Mouse (Mus musculus) gastrocnemius, postnatal 4 days (tissue): ENCODE measurements around the gene Rps15. TPM values are rescaled to one million over a fixed set of nuclear protein-coding genes. Genes with fewer than 3 reads are reported as not detected.
A peak's percentile ranks its signal among the peaks of the same experiment; 100 is the strongest.

Source experiments
- DNase-seq, 2 experiments: peaks; one replicate each; pipeline ENCODE4 v3.0.0; 2021 to 2022; ENCODE audit warnings: low spot score in 2 of 2, mixed read lengths in 2 of 2
- total RNA-seq, 2 experiments: library from RNA; stranded (reverse); gene quantifications; 2 replicates each; pipeline ENCODE4 v1.2.3; 2021

The Rps15 gene
- total RNA-seq, 2 experiments from 2014 or later: 1,165 to 1,300 TPM

DNA sequence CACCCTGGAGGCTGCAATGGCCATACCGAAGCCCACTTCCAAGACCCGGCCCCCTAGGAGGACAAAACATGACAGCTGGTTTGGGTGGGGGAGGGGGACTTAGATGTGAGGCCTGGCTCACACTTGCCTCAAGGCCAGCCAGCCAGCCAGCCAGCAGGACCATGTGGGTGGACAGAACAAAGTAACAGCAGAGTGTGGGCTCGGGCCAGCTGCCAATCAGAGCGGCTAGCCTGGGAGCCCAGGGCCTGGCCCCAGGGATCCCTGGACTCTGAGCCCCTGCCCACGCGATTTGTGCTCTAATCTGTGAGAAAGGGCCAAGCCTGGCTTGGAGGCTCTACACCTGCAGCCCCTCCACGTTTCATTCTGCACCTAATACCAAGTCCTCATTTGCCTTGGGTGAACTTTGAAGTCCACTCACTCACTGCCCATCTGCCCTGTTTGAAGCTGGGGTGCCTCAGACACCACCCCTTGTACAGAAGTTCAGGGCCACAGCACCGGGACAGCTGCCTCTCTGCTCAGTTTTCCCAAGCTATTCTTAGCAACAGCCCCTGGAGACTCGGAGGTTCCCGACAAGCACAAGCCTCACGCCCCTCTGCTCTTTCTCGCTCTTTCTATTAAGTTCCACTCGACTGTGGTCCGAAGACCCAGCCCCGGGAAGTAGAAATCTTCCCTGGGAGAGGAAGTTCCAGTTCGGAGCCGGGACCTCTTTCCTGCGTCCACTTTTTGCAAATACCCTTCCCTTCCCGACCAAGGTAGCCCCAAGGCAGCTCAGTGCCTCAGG lies 32.2 kb upstream of the Rps15 start:
- peak; percentile 63 to 82 for DNase-seq

DNA sequence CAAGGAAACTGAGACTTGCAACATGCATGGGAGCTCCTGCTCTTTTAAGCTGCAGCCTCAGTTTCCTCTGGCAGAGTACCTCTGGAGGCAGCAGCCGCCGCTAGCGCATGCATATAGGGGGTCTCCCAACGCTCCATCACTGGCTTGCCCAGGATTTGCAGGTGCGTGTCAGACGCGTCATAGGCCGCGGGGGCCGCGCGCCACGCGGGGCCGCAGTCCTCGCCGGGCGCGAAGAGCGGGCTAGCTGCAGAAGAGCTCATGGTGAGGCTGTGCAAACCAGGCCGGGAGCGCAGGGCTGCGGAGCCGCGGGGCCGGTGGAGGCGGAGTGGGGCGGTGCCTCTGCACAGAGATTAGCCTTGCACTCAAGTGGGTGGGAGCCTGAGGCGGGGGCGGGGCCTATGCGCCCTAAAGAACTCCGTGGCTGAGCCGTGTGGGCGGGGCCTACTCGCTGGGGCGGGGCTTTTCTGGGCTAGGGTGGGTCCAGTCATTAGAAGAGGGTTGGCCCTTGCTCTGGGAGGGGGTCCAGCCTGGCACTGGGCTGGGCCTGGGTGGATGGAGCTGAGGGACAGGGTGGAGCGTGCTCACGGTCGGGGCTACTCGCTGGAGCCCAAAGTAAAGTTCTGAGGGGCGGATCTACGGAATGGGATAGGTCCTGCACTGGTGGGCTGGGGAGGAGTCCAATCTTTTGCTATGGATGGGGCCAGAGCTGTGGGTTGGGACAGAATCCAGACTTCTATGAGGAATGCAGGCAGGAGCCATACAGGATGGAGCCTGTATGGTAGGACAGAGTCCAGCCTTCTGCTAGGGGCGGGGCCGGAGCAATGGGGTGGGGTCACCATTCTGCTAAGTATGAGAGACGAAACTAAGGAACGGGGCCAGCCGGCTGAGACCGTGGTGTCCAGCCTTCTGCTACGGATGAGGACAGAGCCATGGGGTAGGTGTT lies 31.3 kb upstream of the Rps15 start, which contains the start of the genes Gamt and Dazap1:
Gene Gamt, minus strand, starts transcription at position 371 of the 943 bp plus-strand sequence.
Gene Dazap1, plus strand, starts transcription at position 845 of the 943 bp plus-strand sequence.
- DNase-seq: peak; percentile 98 to 99

DNA sequence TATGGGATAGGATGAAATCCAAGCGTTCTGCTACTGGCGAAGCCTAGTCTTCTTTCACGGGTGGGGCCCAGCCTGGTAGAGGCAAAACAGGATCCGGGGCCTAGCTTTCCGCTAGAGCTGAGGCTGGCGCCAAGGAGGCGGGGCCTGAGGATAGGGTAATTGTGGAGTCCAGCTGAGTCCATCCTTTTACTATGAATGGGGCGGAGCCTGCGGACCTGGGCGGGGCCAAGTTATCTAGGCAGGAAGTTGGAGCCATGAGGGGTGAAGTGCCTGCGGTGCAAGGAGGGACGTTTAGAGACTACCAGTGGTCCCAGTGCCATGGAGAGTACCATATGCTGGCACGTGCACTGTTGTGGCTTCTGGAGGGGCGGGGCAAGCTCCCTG lies 30.7 kb upstream of the Rps15 start:
- DNase-seq: peak; percentile 95 to 99

DNA sequence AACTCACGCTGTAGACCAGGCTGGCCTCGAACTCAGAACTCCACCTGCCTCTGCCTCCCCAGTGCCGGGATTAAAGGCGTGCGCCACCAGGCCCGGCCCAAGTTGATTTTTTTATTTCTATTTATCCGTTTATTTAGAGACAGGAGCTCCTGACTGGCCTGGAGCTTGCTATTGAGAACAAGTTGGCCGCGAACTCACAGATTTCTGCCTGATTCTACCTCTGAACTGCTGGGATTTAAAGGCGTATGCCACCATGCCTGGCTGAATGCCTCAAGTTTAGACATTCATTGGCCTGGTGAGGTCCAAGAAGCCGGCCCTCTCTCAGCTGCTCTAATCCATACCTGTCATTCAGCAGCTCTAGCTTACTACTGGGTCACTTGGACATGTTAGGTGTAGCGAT lies 30.1 kb upstream of the Rps15 start:
- no peak for DNase-seq

DNA sequence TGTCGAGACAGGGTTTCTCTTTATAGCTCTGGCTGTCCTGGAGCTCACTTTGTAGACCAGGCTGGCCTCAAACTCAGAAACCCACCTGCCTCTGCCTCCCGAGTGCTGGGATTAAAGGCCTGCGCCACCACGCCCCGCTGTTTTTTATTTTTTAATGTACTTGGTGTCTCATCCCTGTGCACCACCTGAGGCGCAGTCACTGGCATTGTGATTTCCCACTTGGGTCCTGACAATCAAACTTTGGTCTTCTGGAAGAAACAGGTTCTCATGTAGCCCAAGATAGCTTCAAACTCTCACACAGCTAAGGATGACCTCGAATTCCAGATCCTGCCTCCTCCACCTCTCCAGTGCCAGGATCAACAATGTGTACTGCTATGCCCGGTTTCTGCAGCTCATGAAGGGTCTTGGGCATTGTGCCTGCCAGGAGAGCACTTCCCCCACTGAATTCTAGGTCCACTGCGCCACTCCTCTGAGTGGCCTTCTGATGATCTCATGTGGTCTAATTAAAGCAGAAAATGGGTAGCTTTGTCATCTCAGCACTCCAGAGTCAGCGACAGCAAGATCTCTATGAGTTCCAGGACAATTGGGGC lies 29.4 kb upstream of the Rps15 start:
- no peak for DNase-seq

DNA sequence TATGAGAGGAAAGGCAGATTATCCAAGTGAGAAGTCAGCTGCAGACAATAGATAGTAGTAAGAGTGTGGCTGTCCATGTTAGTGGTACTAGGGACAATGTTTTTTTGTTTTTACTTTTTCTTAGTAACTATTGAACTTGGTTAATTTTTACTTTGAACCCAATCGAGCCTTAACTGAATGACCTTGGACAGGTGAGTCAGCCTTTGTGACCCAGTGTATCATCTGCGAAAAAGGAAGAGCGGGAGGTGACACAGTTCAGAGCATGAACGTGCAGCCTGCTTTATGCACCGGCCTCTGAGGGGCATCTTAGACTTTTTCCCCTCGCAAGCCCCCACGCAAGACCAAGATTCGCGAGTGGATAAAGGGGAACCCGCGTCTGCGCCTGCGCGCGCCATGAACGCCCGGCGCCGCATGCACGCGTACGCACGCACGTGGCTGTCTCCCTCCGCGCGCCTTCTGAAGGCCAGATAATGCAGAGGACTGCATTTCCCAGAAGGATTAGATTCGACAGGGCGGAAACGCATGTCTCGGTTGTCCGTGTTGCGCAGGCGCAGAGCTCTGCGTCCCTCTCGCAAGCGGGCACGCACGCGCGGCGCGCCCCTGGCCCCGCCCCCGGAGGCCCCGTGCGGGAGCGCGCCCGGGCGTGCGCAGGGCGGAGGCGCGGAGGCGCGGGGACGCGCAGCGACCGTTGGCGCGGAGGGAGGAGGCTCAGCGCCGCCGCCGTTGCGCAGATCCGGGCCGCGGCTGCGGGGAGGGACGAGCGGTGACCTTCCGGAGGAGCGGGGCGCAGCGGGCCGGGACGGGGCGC lies 27.7 kb upstream of the Rps15 start:
- peak; percentile 99 for DNase-seq

DNA sequence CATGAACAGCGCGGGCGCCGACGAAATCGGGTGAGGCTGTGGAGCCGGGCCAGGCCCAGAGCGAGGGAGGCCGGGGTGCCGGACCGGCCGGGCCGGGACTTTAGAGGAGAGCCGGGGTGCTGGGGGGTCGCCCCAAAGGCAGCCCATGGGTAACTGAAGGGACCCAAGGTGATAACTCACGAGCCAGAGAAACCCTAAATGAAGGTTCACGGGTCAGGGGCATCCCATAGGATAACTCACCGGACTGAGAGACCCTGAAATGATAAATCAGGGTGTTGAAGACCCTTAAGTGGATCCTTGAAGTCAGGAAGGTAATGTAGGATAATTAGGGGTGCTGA lies 27.1 kb upstream of the Rps15 start:
- no peak for DNase-seq

DNA sequence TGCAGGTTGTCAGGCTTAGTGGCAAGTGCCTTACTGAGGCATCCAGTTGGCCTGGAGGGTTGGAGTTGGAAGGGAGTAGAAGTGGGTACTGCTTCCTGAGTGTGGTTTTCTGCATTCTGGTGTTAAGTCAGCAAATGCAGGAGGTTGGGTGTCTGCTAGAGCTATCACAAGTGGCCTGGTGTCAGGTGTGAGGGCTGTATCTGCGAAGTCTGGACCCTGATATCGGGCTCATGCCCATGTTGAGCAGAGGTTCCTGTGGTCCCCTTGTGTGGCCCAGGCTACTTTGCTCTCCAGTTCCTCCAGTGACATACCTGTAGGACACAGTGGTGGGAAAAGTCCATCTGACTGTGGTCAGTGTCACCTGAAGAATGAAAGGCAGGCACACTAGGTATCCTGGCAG lies 22.2 kb upstream of the Rps15 start:
- no peak for DNase-seq

DNA sequence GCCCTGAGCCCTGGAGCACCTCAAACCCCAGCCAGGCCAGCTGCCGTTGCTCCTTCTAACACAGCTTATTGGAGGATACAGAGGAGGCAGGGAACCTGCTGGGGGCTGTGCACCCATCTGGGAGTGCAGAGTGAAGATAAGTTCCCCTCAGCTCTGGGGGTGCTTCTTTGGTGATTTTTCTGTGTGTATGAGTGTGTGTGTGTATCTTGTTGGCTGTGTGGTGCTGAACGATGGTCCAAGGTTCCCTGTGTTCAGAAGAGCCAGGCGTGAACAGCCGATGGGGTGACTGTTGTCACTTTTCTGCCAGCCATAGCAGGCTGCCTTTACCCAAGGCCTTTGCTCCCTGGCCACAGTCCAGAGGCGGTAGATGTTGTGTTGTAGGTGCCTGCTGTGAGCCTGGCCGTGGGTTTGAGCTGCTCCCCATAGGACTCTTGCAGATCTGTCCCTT lies 21.5 kb upstream of the Rps15 start:
- DNase-seq: no peak

DNA sequence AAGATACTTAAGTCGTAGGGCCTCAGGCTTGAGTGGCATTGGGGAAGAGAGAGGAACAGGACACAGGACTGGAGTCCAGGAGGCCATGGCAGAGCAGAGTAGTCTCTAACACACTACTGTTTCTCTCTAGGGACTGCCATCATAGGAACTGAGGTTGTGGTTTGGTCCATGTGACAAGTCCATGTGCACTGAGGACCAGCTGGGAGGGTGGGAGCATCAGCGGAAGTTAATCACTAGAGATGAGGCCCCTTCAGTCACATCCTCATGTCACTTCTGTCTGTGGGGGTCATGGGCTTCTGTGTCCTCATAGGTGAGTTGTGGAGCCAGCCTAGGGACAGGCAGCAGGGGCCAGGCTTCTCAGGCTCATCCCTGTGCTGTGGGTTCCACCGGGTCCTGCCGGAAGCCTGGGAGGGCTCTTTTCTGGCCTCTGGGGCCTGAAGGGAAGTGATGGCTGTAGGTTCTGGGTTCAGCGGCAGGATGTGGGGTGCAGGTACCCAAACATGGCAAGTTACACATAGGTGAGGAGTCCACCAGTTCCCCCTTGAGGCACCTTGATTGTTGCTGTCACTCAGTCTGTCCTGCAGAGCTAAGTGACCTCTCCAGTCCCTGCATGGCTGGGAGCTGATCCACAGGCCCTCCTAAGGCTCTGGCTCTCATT lies 20.9 kb upstream of the Rps15 start:
- DNase-seq: no peak

DNA sequence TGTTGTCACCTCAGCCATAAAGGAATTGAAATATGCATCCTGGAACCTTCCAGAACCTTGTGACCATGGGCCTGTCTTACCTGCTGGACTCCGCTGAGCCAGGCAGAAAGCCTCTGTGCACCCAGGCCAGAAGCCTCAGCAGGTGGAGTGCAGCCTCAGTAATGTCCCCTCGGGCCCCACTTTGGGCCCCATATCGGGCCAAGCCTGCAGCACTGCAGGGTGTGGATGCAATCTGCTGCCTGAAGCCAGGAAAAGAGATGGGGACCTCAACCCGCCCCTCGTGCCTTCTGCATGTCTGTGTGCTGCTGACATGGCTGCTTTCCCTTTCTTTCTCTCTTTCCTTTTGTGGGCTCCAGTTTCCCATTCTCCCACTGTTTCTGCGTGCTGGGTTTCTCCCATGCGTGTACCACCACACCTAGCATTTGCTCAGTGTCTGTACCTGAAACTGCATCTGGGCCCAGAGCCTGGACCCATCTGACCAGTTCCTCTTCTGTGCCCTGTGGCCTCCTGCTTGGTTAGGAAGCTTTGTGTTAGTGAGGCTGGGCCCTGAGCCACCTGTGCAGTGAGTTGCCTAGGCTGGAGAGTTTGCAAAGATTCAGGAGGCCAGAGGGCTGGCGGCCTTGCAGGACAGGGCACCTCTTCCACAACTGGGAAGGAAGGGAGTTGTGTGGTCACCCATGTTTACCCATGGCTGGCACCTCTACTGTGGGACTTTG lies 20.2 kb upstream of the Rps15 start:
- DNase-seq: no peak

DNA sequence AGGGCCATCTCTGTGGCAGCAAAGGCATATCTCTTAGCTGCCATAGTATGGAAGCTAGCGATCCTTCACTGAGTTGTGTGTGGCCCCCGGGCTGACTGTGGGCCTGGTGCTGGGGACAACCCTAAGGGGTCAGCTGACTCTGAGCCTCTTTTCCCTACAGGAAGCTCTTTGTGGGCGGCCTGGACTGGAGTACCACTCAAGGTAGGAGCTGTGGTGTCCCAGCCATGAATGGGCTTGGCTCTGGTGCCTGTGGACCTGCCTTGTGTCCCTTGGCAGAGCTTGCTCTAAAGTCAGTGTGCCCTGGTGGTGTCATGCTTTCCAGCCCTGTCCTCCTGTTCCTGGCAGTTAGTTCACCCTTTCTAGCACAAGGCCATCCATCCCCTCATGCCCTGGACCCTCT lies 18.4 kb upstream of the Rps15 start:
- no peak for DNase-seq

DNA sequence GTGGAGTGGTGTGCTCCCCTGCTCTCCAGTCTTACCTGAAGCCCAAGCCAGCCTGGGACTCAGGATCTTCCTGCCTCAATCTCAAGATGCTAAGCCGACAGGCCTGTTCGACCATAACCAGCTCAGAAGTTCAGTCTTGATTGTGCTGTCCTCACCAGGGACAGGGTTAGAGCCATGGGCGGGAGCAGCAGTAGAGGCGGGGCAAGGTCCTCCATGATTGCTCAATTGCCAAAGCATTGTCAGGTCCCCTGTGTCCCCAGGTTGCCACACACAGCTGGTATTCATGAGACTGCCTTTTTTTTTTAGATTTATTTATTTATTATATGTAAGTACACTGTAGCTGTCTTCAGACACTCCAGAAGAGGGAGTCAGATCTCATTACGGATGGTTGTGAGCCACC lies 16.0 kb upstream of the Rps15 start:
- no peak for DNase-seq

DNA sequence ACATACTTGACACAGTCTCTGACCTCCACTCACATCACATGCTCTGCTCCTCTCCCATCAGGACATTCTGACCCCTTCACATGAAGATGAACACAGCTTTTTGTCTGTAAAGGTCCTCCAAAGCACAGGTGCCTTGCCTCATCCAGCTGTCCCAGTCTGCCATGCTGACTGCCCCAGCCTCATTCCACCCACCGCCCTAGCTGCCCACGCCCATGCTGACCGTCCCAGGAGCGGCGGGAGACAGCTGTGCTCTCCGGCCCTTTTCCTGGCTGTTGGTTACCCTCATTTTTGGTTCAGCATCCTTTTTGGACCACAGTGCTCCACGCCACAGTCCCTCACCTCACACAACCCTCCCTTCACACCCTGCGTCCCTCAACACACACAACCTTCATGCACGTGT lies 13.9 kb upstream of the Rps15 start:
- no peak for DNase-seq

DNA sequence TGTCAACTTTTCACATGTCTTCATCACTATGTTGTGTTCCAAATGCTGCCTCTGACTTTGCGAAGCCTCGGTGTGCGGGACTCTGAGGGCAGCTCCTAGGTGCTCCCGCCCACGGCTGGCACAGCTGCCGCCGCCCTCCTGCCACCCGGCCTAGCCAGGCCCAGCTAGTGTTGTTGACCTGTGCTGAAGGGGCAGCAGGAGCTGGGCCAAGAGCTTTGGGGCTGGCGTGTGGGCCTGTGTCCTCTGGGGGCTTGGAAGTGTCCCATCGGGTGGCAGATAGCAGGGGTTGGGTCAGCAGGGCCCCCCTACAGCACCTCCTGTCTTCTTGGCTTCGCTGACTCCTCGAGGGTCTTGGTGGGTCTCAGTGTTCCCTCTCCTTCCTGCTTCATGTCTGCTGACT lies 13.0 kb upstream of the Rps15 start:
- no peak for DNase-seq

DNA sequence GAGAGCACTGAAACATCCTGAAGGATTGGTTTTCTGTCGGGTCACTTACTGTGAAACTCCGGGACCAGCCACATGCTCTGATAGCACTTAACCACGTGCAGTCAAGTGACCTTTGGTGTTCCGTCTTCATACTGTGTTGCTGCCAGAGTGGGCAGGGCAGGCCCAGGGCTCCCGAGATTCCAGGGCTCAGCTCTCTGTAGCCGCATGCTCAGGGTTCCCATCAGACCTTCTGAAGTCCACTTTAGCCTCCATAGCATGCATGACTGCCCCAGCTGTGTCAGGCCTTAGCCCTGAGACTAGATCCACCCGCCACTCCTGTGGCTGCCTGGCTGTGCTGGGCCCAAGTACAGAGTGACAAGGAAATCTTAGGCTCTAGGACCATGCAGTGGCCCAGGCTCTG lies 10.9 kb upstream of the Rps15 start:
- no peak for DNase-seq

DNA sequence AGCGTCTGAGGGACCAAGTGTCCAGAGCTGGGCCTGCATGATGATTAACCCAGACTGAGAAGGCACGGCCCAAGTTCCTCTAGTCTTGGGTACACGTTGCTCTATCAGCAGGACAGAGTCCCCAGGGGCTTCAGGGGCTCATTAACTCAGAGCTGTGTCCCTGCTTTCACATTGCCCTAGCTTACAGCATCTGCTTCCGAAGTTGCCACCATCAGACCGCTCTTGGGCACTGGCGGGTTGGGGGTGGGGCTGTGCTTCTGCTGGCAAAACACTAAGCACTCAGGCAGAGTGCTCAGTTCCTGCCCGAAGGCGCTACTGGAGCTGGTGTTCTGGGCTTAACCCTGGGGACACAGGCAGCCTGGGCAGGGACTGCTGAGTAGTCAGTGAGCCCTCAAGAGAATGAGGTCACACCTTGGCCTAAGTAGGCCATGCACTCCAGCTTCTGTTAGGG lies 10.3 kb upstream of the Rps15 start:
- DNase-seq: no peak

DNA sequence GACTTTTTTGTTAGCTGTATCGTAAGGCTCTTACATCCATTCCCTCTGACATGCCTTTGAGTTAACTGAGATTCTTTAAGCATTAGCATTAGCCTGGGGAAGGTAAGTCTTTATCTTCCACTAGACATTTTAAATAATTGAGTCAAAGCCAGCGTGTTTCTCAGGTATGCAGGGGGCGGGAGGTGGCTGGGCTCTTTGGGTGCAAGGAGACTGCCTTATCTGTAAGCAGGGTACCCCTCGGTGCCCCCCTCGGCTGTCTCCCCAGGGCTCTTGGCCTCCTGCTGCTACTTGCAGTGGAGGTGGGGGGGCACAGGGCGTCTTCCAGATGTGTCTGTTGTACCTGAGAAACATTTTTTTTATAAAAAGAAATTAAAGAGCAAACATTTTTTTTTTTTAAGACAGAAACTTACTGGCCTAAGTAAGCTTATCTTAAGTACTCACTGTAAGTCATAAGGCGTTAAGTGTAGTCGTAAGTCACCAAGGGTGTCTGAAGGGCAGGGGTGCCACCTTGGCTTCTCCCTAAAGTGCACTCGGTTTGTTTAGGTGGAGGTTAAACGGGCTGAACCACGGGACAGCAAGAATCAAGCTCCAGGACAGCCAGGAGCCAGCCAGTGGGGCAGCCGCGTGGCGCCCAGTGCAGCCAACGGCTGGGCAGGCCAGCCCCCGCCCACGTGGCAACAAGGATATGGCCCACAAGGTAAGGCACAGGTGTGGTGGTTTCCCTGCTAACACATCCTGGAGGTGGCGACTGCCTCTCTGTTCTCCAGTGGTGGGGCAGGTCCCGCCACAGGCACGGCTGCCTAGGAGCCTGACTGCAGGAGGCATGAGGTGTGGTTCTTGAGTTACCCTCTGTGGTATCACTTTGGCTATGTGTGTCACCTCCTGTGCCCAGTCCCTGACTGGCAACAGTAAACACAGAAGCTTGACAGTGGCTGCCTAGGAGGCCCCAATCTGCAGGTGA lies 9.5 kb upstream of the Rps15 start:
- DNase-seq: no peak
